Mouse (Mus musculus): ENCODE measurements around the gene Olfr108. TPM values are rescaled to one million over a fixed set of nuclear protein-coding genes. Genes with fewer than 3 reads are reported as not detected.

Olfr108 gene
- not detected for total RNA-seq (2021)
- long read RNA-seq, experiment 1: 0 reads
- long read RNA-seq, experiment 2: 0 reads

DNA sequence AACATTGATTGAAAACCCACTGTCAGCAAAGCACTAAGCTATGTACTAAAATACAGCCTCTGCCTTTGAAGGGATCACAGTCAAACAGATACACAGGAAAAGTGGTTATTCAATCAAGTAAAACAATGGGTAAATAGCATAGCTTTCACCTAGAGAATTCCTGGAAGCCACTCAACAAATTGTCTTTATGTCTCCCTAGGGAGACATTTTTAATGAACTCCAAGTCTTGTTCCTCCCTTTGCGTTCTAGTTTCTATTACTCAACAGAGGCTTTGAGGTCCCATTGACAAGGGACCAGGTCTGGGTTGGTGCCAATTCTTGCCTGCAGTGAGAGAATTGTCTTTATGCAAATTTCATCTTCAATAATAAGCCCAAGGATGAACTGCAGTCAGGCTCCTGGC lies at the start of gene Olfr108:
Gene Olfr108 (plus strand): TSS at position 301 of the 400 bp plus-strand sequence.
- DNase-seq: no peak

GRCm38 (mm10) chr17:37398926-37399325 lies 46.4 kb upstream of the Olfr108 start, which contains the start of gene Olfr107:
Gene Olfr107 (plus strand): TSS chr17:37399226.
- no peak for DNase-seq

- DNase-seq: no peak
Measured at GRCm38 (mm10) chr17:37413380-37413779, 31.9 kb upstream of the Olfr108 start.

GRCm38 (mm10) chr17:37458616-37459015 lies 13.3 kb downstream of the Olfr108 start, which contains the start of gene Olfr109:
Gene Olfr109 (plus strand): TSS chr17:37458916.
- no peak for DNase-seq

DNA sequence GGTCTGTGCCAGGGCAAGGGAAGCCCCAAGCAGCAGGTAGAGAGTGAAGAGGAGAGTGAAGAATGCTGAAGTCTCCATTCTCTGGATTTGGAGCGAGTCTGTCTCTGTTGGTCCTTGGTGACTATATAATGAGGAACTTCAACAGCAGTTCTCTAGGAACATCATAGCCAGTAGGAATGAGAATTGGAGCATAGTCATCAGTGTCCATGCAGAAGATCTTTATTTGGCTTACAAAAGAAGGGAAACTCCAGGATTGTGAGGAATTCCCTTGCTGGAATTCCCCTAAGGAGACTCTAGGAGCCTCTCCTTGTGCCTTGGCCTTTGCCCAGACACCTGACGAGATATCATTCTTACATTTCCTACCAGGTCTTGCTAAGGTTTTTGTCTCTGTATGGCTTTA lies 38.2 kb downstream of the Olfr108 start, which contains the start of gene H2-M2:
Gene H2-M2 (minus strand): TSS at position 101 of the 400 bp plus-strand sequence.
- DNase-seq: no peak

- DNase-seq: no peak
Measured at GRCm38 (mm10) chr17:37491930-37492518, 46.7 kb downstream of the Olfr108 start, which contains the start of gene Olfr110. Gene Olfr110 (plus strand): TSS chr17:37492468.

Other genes with a start within 250 kb of the Olfr108 start
- gene Olfr94, start 244.5 kb upstream of the Olfr108 start, total RNA-seq (2021): not detected
- gene Olfr95, start 232.4 kb upstream of the Olfr108 start, total RNA-seq (2021): not detected
- not detected for gene Olfr96, start 225.3 kb upstream of the Olfr108 start, total RNA-seq (2021)
- gene Olfr97, start 208.2 kb upstream of the Olfr108 start, total RNA-seq (2021): not detected
- not detected for gene Olfr98, start 181.7 kb upstream of the Olfr108 start, total RNA-seq (2021)
- gene H2-M3, start 175.3 kb upstream of the Olfr108 start, total RNA-seq (2021): 1 to 10 TPM in 1 of 2 experiments, under 1 TPM in 1; 0.99 to 1.3 TPM
- not detected for gene Olfr99, start 162.0 kb upstream of the Olfr108 start, total RNA-seq (2021)
- gene Olfr101, start 141.2 kb upstream of the Olfr108 start, total RNA-seq (2021): not detected
- gene Olfr102, start 128.4 kb upstream of the Olfr108 start, total RNA-seq (2021): not detected
- not detected for gene Olfr103, start 105.8 kb upstream of the Olfr108 start, total RNA-seq (2021)
- gene Olfr104-ps, start 85.9 kb upstream of the Olfr108 start, total RNA-seq (2021): not detected
- not detected for gene Olfr105-ps, start 66.4 kb upstream of the Olfr108 start, total RNA-seq (2021)
- not detected for gene Olfr106-ps, start 55.1 kb upstream of the Olfr108 start, total RNA-seq (2021)
- not detected for gene Olfr107, start 46.3 kb upstream of the Olfr108 start, total RNA-seq (2021)
- gene Olfr109, start 13.4 kb downstream of the Olfr108 start, total RNA-seq (2021): not detected
- not detected for gene H2-M2, start 38.1 kb downstream of the Olfr108 start, total RNA-seq (2021)
- gene Olfr110, start 47.0 kb downstream of the Olfr108 start, total RNA-seq (2021): not detected
- gene Olfr111, start 62.5 kb downstream of the Olfr108 start, total RNA-seq (2021): not detected
- gene Olfr112, start 124.0 kb downstream of the Olfr108 start, total RNA-seq (2021): not detected
- gene Olfr113, start 132.2 kb downstream of the Olfr108 start, total RNA-seq (2021): not detected
- gene Olfr114, start 147.3 kb downstream of the Olfr108 start, total RNA-seq (2021): not detected
- not detected for gene Olfr115, start 181.6 kb downstream of the Olfr108 start, total RNA-seq (2021)
- gene Olfr116, start 181.7 kb downstream of the Olfr108 start, total RNA-seq (2021): not detected
- not detected for gene Olfr117, start 218.3 kb downstream of the Olfr108 start, total RNA-seq (2021)
- not detected for gene Olfr118, start 221.5 kb downstream of the Olfr108 start, total RNA-seq (2021)